In genomic region chr6:140611282-140611681, GRCm38 (mm10) we compare ENCODE assay signal across 29 mouse cellular contexts. TPM values are rescaled to one million over a fixed set of nuclear protein-coding genes. Genes with fewer than 3 reads are reported as not detected.
A peak's percentile ranks its signal among the peaks of the same experiment; 100 is the strongest.
DNase-seq lines count a peak whose midpoint lies in the region; ATAC-seq and TF ChIP-seq lines count a peak whose summit lies in the region.
"Had no signal": no experiment of that assay in that cellular context is flagged by ENCODE, and none has a peak within 500 bp of the region (broad histone marks: within the 10 kb centered on the region; RNA-seq: fewer than 3 reads in every experiment).

No protein-coding gene starts in this region.

- TF ChIP-seq CTCF in heart, postnatal 0 days (IDR thresholded peaks at IDR 0.05; ENCODE audit: low read depth), result no peak
- no peak for TF ChIP-seq CTCF in CH12.LX (conservative IDR thresholded peaks at IDR 0.05 in 1 of 2, IDR thresholded peaks at IDR 0.05 in 1 of 2; ENCODE audit: low read depth in 2 of 2, low read length in 2 of 2)
- no peak for TF ChIP-seq CTCF in embryonic fibroblast, embryonic 13.5 days (IDR thresholded peaks at IDR 0.05; ENCODE audit: borderline replicate concordance, insufficient read depth, low read length)

- no peak for TF ChIP-seq RAD21 in CH12.LX (IDR thresholded peaks at IDR 0.05; ENCODE audit: low read depth, low read length)

- H3K9ac ChIP-seq in embryonic facial prominence, embryonic 13.5 days, result no peak overlapping the region
- no peak overlapping the region for H3K9ac ChIP-seq in heart, postnatal 0 days (replicated peaks; ENCODE audit: low read depth, low read length)
- H3K9ac ChIP-seq in CH12.LX (ENCODE audit: insufficient read depth, low read depth), result no peak overlapping the region
- no peak overlapping the region for H3K9ac ChIP-seq in midbrain, embryonic 15.5 days
- H3K9ac ChIP-seq: forebrain, embryonic 12.5 days; forebrain, postnatal 0 days; lung, embryonic 15.5 days; midbrain, embryonic 12.5 days; neural tube, embryonic 13.5 days had no signal

- no peak overlapping the region for H3K4me3 ChIP-seq in embryonic facial prominence, embryonic 13.5 days
- H3K4me3 ChIP-seq in embryonic facial prominence, embryonic 10.5 days, result no peak overlapping the region
- no peak overlapping the region for H3K4me3 ChIP-seq in heart, postnatal 0 days (ENCODE audit: low read depth, low read length)
- no peak overlapping the region for H3K4me3 ChIP-seq in CH12.LX (replicated peaks in 1 of 3; ENCODE audit: low read depth in 2 of 3, low read length in 2 of 3, poor library complexity in 1 of 3)
- H3K4me3 ChIP-seq in embryonic fibroblast, embryonic 13.5 days (ENCODE audit: insufficient read depth, low read length), result no peak overlapping the region
- H3K4me3 ChIP-seq in midbrain, embryonic 15.5 days, result no peak overlapping the region
- H3K4me3 ChIP-seq: erythroblast, embryonic 14.5 days; forebrain, embryonic 12.5 days; lung, embryonic 15.5 days; megakaryocyte, embryonic 14.5 days; midbrain, embryonic 12.5 days; neural tube, embryonic 13.5 days had no signal

- TF ChIP-seq EP300 in heart, postnatal 0 days (IDR thresholded peaks at IDR 0.05; ENCODE audit: low read depth), result no peak
- TF ChIP-seq EP300 in CH12.LX (IDR thresholded peaks at IDR 0.05; ENCODE audit: low read length), result peak; percentile 8; the same call in 1 of the 2 replicates

- no peaks in the 10 kb centered on the region for H3K9me3 ChIP-seq in embryonic facial prominence, embryonic 13.5 days
- H3K9me3 ChIP-seq in embryonic facial prominence, embryonic 10.5 days, result no peaks in the 10 kb centered on the region
- no peaks in the 10 kb centered on the region for H3K9me3 ChIP-seq in heart, postnatal 0 days (replicated peaks; ENCODE audit: control insufficient read depth, low read length)
- H3K9me3 ChIP-seq in CH12.LX (replicated peaks; ENCODE audit: low read length), result no peaks in the 10 kb centered on the region
- no peaks in the 10 kb centered on the region for H3K9me3 ChIP-seq in midbrain, embryonic 15.5 days
- H3K9me3 ChIP-seq: forebrain, embryonic 12.5 days; G1E; lung, embryonic 15.5 days; megakaryocyte, embryonic 14.5 days; midbrain, embryonic 12.5 days; neural tube, embryonic 13.5 days had no signal

- ATAC-seq in embryonic facial prominence, embryonic 13.5 days (ENCODE audit: insufficient number of reproducible peaks, insufficient read depth, low FRiP score, low TSS enrichment, low read depth), result no peak
- no peak for ATAC-seq in heart, postnatal 0 days (ENCODE audit: insufficient read depth, low read depth)
- ATAC-seq in midbrain, embryonic 15.5 days (replicated peaks), result no peak
- ATAC-seq: forebrain, postnatal 0 days had no signal

- in situ Hi-C loops in CH12.LX (cut with MboI; ENCODE audit: low pct_ligation_motif_present, low pct_unique_long_range_greater_than_20kb, low sequenced_read_pairs), result no loop called here

- H3K27ac ChIP-seq in embryonic facial prominence, embryonic 13.5 days, result peak overlapping the region; percentile 80
- H3K27ac ChIP-seq in embryonic facial prominence, embryonic 10.5 days (replicated peaks), result no peak overlapping the region
- peak overlapping the region; percentile 38; the same call in 1 of the 2 replicates for H3K27ac ChIP-seq in heart, postnatal 0 days (ENCODE audit: low read depth)
- no peak overlapping the region for H3K27ac ChIP-seq in CH12.LX (ENCODE audit: insufficient read depth, low read depth)
- peak overlapping the region; percentile 14 for H3K27ac ChIP-seq in embryonic fibroblast, embryonic 13.5 days (ENCODE audit: insufficient read depth, low read length)
- no peak overlapping the region for H3K27ac ChIP-seq in midbrain, embryonic 15.5 days
- H3K27ac ChIP-seq: forebrain, embryonic 12.5 days; kidney, postnatal 0 days; lung, embryonic 15.5 days; midbrain, embryonic 12.5 days; neural tube, embryonic 13.5 days had no signal

- 45% methylated on average over 4 of the region's 4 CpGs for WGBS in embryonic facial prominence, embryonic 13.5 days
- WGBS in embryonic facial prominence, embryonic 10.5 days, result 86% methylated on average over 4 of the region's 4 CpGs
- WGBS in heart, postnatal 0 days, result 70% methylated on average over 4 of the region's 4 CpGs
- 74% methylated on average over 4 of the region's 4 CpGs for WGBS in midbrain, embryonic 15.5 days

- dilution Hi-C loops in CH12.LX (cut with MboI; ENCODE audit: extremely low pct_ligation_motif_present, extremely low pct_unique_long_range_greater_than_20kb, low sequenced_read_pairs), result no loop called here

- no peaks in the 10 kb centered on the region for H3K36me3 ChIP-seq in embryonic facial prominence, embryonic 13.5 days
- H3K36me3 ChIP-seq in embryonic facial prominence, embryonic 10.5 days (replicated peaks), result no peaks in the 10 kb centered on the region
- no peaks in the 10 kb centered on the region for H3K36me3 ChIP-seq in heart, postnatal 0 days (replicated peaks; ENCODE audit: control insufficient read depth, insufficient read depth, low read length)
- no peaks in the 10 kb centered on the region for H3K36me3 ChIP-seq in CH12.LX (replicated peaks in 1 of 2; ENCODE audit: control insufficient read depth in 1 of 2, insufficient read depth in 1 of 2, low read length in 1 of 2)
- no peaks in the 10 kb centered on the region for H3K36me3 ChIP-seq in midbrain, embryonic 15.5 days (replicated peaks)
- H3K36me3 ChIP-seq: forebrain, embryonic 12.5 days; G1E; lung, embryonic 15.5 days; midbrain, embryonic 12.5 days; neural tube, embryonic 13.5 days had no signal

- H3K4me2 ChIP-seq in embryonic facial prominence, embryonic 13.5 days, result no peak overlapping the region
- H3K4me2 ChIP-seq in heart, postnatal 0 days (ENCODE audit: low read depth, low read length), result 0 out of 2 replicates have a peak overlapping the region, but pooled peaks have one; percentile 12
- H3K4me2 ChIP-seq in CH12.LX (ENCODE audit: insufficient read depth, low read depth, poor library complexity, severe bottlenecking), result no peak overlapping the region
- H3K4me2 ChIP-seq in midbrain, embryonic 15.5 days, result no peak overlapping the region
- H3K4me2 ChIP-seq: forebrain, embryonic 12.5 days; heart, embryonic 11.5 days; liver, embryonic 11.5 days; lung, embryonic 15.5 days; midbrain, embryonic 12.5 days; neural tube, embryonic 13.5 days had no signal

- H3K27me3 ChIP-seq in embryonic facial prominence, embryonic 13.5 days, result no peaks in the 10 kb centered on the region
- no peaks in the 10 kb centered on the region for H3K27me3 ChIP-seq in embryonic facial prominence, embryonic 10.5 days (replicated peaks; ENCODE audit: low read depth, poor library complexity, severe bottlenecking)
- no peaks in the 10 kb centered on the region for H3K27me3 ChIP-seq in heart, postnatal 0 days (ENCODE audit: control insufficient read depth, insufficient read depth, low read length)
- H3K27me3 ChIP-seq in CH12.LX (replicated peaks), result no peaks in the 10 kb centered on the region
- H3K27me3 ChIP-seq in midbrain, embryonic 15.5 days (replicated peaks), result no peaks in the 10 kb centered on the region
- H3K27me3 ChIP-seq: forebrain, embryonic 12.5 days; lung, embryonic 15.5 days; midbrain, embryonic 12.5 days; neural tube, embryonic 13.5 days had no signal

- DNase-seq in embryonic facial prominence, embryonic 10.5 days (ENCODE audit: low spot score), result no peak
- DNase-seq in heart, postnatal 0 days (ENCODE audit: low spot score), result no peak
- DNase-seq in heart, adult 18-20 months, result no peak
- no peak for DNase-seq in CH12.LX (ENCODE audit: extremely low read depth)
- no peak for DNase-seq in layer of hippocampus, postnatal 14 days (ENCODE audit: low spot score in 2 of 2)
- DNase-seq: adrenal gland, postnatal 36 days; cerebellum, adult 2 months; cerebellum, postnatal 14 days; forebrain, postnatal 0 days; kidney, adult 18-20 months; kidney, postnatal 4 days; layer of hippocampus, postnatal 36 days; left cerebral cortex, postnatal 4 days; lung, postnatal 4 days; thymus, adult 2 months; thymus, postnatal 36 days had no signal

- no peaks in the 10 kb centered on the region for H3K79me2 ChIP-seq in CH12.LX (replicated peaks; ENCODE audit: control insufficient read depth, extremely low read depth, insufficient read depth, poor library complexity, severe bottlenecking)

- TF ChIP-seq POLR2A in CH12.LX (IDR thresholded peaks at IDR 0.05; ENCODE audit: low read depth, low read length), result no peak
- no peak for TF ChIP-seq POLR2A in embryonic fibroblast, embryonic 13.5 days (IDR thresholded peaks at IDR 0.05; ENCODE audit: low read depth, low read length)

- H3K4me1 ChIP-seq in embryonic facial prominence, embryonic 13.5 days, result peaks cover 13% of the 10 kb centered on the region
- H3K4me1 ChIP-seq in embryonic facial prominence, embryonic 10.5 days, result peaks cover 7% of the 10 kb centered on the region
- H3K4me1 ChIP-seq in heart, postnatal 0 days (ENCODE audit: control insufficient read depth, insufficient read depth), result 0 out of 2 replicates have a peak, but pooled peaks cover 10% of the 10 kb centered on the region
- peaks cover 11 to 26% of the 10 kb centered on the region in 2 experiments for H3K4me1 ChIP-seq in CH12.LX (ENCODE audit: control insufficient read depth in 1 of 2, insufficient read depth in 2 of 2)
- H3K4me1 ChIP-seq in embryonic fibroblast, embryonic 13.5 days (ENCODE audit: control insufficient read depth, insufficient read depth, low read length), result peaks cover 3% of the 10 kb centered on the region; the same call in 1 of the 2 replicates
- H3K4me1 ChIP-seq in midbrain, embryonic 15.5 days, result no peaks in the 10 kb centered on the region
- H3K4me1 ChIP-seq: forebrain, embryonic 12.5 days; lung, embryonic 15.5 days; midbrain, embryonic 12.5 days; neural tube, embryonic 13.5 days had no signal

TF ChIP-seq in CH12.LX, 34 proteins besides CTCF, POLR2A, EP300 and RAD21 (continues in another document):
- TF ChIP-seq HCFC1 (IDR thresholded peaks at IDR 0.05; ENCODE audit: low read depth, low read length) (no peak), RCOR1 (conservative IDR thresholded peaks at IDR 0.05; ENCODE audit: low read depth, low read length) (no peak), ZMIZ1 (IDR thresholded peaks at IDR 0.05; ENCODE audit: low read depth, low read length) (no peak), PAX5 (IDR thresholded peaks at IDR 0.05; ENCODE audit: low read length) (no peak), ZNF384 (IDR thresholded peaks at IDR 0.05; ENCODE audit: low read depth, low read length) (no peak)

RNA-seq across cellular contexts. Expression of gene Aebp2, which starts 11.2 kb away (rescaled TPM):
- 15.3 and 17.6 TPM in 2 replicates for polyA plus RNA-seq in embryonic facial prominence, embryonic 13.5 days (2015; fragmentation: Nextera tagmentation; extraction: Ambion mirVana)
- polyA plus RNA-seq in embryonic facial prominence, embryonic 10.5 days (2016; fragmentation: Nextera tagmentation; extraction: Ambion mirVana), result 8.1 and 9.4 TPM in 2 replicates
- 14.8 and 23.8 TPM in 2 replicates for total RNA-seq in heart, postnatal 0 days (2014; rRNA removed; ENCODE audit: low replicate concordance)
- 5.2 and 5.4 TPM in 2 replicates for polyA plus RNA-seq in heart, postnatal 0 days (2015; fragmentation: Nextera tagmentation; extraction: Ambion mirVana)
- total RNA-seq in heart, adult 18-20 months (2021), result 10 to 100 TPM; 39.3 to 39.6 TPM
- 59.9 and 76.8 TPM in 2 replicates for total RNA-seq in CH12.LX (2012; rRNA removed)
- total RNA-seq in CH12.LX (2014; rRNA removed), result 54.4 and 62.1 TPM in 2 replicates
- 63.3 and 70.8 TPM in 2 replicates for polyA plus RNA-seq in CH12.LX (2012; ENCODE audit: insufficient read length, low read depth)
- 96.3 and 105 TPM in 2 replicates for polyA plus RNA-seq in embryonic fibroblast, embryonic 13.5 days (2011; ENCODE audit: insufficient read length, low read depth, missing spikeins)
- polyA plus RNA-seq in midbrain, embryonic 15.5 days (2015; fragmentation: Nextera tagmentation; extraction: Ambion mirVana), result 7.7 and 9.0 TPM in 2 replicates
- total RNA-seq in layer of hippocampus, postnatal 14 days (2021), result 10 to 100 TPM; 50.6 to 51.5 TPM

Comparison
In these comparisons a context has a peak if more than half of its experiments do, and no peak if none do; other contexts are left out.
1. H3K27ac ChIP-seq: peak in embryonic facial prominence, embryonic 13.5 days (single experiment), heart, postnatal 0 days (single experiment) and embryonic fibroblast, embryonic 13.5 days (single experiment); none in embryonic facial prominence, embryonic 10.5 days (single experiment), CH12.LX (single experiment) and midbrain, embryonic 15.5 days (single experiment).